Mouse (Mus musculus): ENCODE data around the gene Grasp. TPM values are rescaled to one million over a fixed set of nuclear protein-coding genes. Genes with fewer than 3 reads are reported as not detected.

Gene Grasp
- polyA plus RNA-seq, 1 experiment from 2014 or later = 5.6 TPM

GRCm38 (mm10) chr15:101246231-101247154, 22.5 kb downstream of the Grasp start:
- Histone ChIP-seq H3K27me3 (ENCODE audit: control insufficient read depth, insufficient read depth, low read length) (no peaks in the 10 kb centered on the region), H3K9ac (replicated peaks; ENCODE audit: low read length) (peak overlapping the region; percentile 53), H3K27ac (replicated peaks; ENCODE audit: low read depth, low read length) (peak overlapping the region; percentile 65), H3K4me1 (ENCODE audit: control insufficient read depth, insufficient read depth, low read length) (no peaks in the 10 kb centered on the region), H3K4me2 (ENCODE audit: low read depth, low read length) (peak overlapping the region; percentile 64), H3K36me3 (replicated peaks; ENCODE audit: control insufficient read depth, insufficient read depth, low read depth, low read length) (no peaks in the 10 kb centered on the region), H3K4me3 (ENCODE audit: low read depth, low read length) (peak overlapping the region; percentile 38), H3K9me3 (replicated peaks; ENCODE audit: control insufficient read depth, low read length) (no peaks in the 10 kb centered on the region)
- under 1% methylated on average over 56 of the region's 56 CpGs for WGBS
- ATAC-seq (replicated peaks; ENCODE audit: insufficient number of reproducible peaks, low FRiP score, low TSS enrichment, low read depth) = peak; percentile 97
- peak; percentile 99 for DNase-seq (ENCODE audit: low spot score)

DNA sequence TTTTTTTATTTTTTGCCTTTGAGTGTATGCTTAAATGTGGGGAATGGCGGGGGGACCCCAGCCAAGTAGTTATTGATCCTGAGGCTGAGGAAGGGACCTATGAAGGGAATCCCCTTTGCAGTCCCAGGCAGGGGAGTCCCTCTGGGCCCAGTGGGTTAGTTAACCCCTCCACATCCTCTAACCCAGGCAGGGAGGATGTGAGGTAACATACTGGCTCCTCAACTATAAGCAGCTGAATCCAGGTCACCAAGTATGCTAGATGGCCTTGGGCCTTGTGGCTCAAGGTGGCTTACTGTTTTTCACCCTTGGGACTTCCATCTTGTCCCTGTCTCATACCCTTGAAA, 23.1 kb downstream of the Grasp start:
- 48% methylated on average over 1 of the region's 1 CpGs for WGBS
- H3K27ac ChIP-seq (replicated peaks; ENCODE audit: low read depth, low read length) = peak overlapping the region; percentile 65; the same call in 1 of the 2 replicates
- ATAC-seq (replicated peaks; ENCODE audit: insufficient number of reproducible peaks, low FRiP score, low TSS enrichment, low read depth) = no peak

DNA sequence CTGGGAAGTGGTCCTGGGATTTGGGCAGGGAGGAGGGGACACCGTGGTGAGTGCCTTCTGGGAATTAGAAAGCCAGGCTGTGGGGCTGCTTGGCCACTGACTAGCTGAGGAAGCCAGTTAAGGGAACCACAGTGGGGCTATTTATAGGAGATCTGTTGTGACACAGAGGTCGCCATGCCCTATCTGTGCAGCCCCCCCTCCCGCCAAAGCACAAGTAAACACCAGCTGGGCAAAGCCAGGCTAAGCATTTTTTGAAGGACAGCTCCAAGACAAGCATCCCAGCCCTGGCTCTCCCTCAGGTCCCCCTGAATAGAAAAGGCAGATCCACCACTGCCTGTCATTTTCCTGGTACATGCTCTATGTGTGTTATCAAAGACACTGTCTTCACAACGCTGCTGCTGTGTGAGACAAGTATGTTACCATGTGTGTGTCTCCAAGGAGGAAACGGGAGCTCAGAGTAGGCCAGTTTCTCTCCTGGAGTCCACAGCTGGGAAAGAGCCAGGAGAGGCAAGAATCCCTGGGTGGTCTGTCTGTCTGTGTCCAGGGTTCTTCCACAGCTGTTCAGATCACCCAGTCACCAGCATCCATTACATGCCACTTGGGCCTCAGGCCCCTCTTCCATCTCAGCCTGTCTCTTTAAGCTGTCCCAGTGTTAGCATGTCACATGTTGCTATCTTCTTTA, 24.2 kb downstream of the Grasp start:
- no peak for ATAC-seq (replicated peaks; ENCODE audit: insufficient number of reproducible peaks, low FRiP score, low TSS enrichment, low read depth)
- Histone ChIP-seq H3K9ac (replicated peaks; ENCODE audit: low read length) (no peak overlapping the region), H3K9me3 (replicated peaks; ENCODE audit: control insufficient read depth, low read length) (no peaks in the 10 kb centered on the region), H3K27ac (replicated peaks; ENCODE audit: low read depth, low read length) (no peak overlapping the region), H3K27me3 (ENCODE audit: control insufficient read depth, insufficient read depth, low read length) (no peaks in the 10 kb centered on the region), H3K4me1 (ENCODE audit: control insufficient read depth, insufficient read depth, low read length) (no peaks in the 10 kb centered on the region), H3K4me2 (ENCODE audit: low read depth, low read length) (no peak overlapping the region), H3K4me3 (ENCODE audit: low read depth, low read length) (no peak overlapping the region), H3K36me3 (replicated peaks; ENCODE audit: control insufficient read depth, insufficient read depth, low read depth, low read length) (no peaks in the 10 kb centered on the region)
- DNase-seq (ENCODE audit: low spot score) = no peak
- WGBS = 24% methylated on average over 5 of the region's 5 CpGs

More for the DNA sequence above, 23.1 kb downstream of the Grasp start:
- H3K27me3 ChIP-seq (ENCODE audit: control insufficient read depth, insufficient read depth, low read length) = no peaks in the 10 kb centered on the region
- H3K36me3 ChIP-seq (replicated peaks; ENCODE audit: control insufficient read depth, insufficient read depth, low read depth, low read length) = no peaks in the 10 kb centered on the region
- no peak overlapping the region; the same call in 1 of the 2 replicates for H3K9ac ChIP-seq (replicated peaks; ENCODE audit: low read length)
- no peaks in the 10 kb centered on the region for H3K4me1 ChIP-seq (ENCODE audit: control insufficient read depth, insufficient read depth, low read length)
- no peak overlapping the region; the same call in 1 of the 2 replicates for H3K4me2 ChIP-seq (ENCODE audit: low read depth, low read length)
- no peak for DNase-seq (ENCODE audit: low spot score)
- no peaks in the 10 kb centered on the region for H3K9me3 ChIP-seq (replicated peaks; ENCODE audit: control insufficient read depth, low read length)
- H3K4me3 ChIP-seq (ENCODE audit: low read depth, low read length) = no peak overlapping the region; the same call in 1 of the 2 replicates

- Histone ChIP-seq H3K27me3 (ENCODE audit: control insufficient read depth, insufficient read depth, low read length) (no peaks in the 10 kb centered on the region), H3K4me2 (ENCODE audit: low read depth, low read length) (no peak overlapping the region), H3K4me1 (ENCODE audit: control insufficient read depth, insufficient read depth, low read length) (no peaks in the 10 kb centered on the region), H3K27ac (replicated peaks; ENCODE audit: low read depth, low read length) (no peak overlapping the region), H3K4me3 (ENCODE audit: low read depth, low read length) (no peak overlapping the region), H3K36me3 (replicated peaks; ENCODE audit: control insufficient read depth, insufficient read depth, low read depth, low read length) (no peaks in the 10 kb centered on the region), H3K9me3 (replicated peaks; ENCODE audit: control insufficient read depth, low read length) (no peaks in the 10 kb centered on the region), H3K9ac (replicated peaks; ENCODE audit: low read length) (no peak overlapping the region)
- WGBS = 79% methylated on average over 9 of the region's 9 CpGs
- DNase-seq (ENCODE audit: low spot score) (no peak), ATAC-seq (replicated peaks; ENCODE audit: insufficient number of reproducible peaks, low FRiP score, low TSS enrichment, low read depth) (no peak)
Observed at GRCm38 (mm10) chr15:101250220-101250800, 26.3 kb downstream of the Grasp start.

DNA sequence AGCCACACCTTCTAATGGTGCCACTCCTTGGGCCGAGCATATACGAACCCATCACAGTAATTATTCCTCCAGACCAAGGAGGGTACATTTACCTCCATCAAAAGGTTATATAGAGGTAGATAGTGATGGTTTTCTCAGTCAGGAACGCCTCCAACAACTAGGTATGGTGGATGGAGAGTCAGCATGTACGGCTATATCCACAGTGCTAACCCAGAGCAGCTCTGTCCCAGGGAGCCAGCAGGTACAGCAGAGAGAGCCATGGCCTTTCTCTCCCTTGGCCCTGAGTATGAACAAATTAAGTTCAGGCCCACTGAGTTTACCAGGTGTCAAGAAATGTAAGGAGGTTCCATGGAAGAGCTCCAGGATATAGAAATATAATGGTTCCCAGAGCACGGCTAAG, 27.9 kb downstream of the Grasp start:
- DNase-seq (ENCODE audit: low spot score) (no peak), ATAC-seq (replicated peaks; ENCODE audit: insufficient number of reproducible peaks, low FRiP score, low TSS enrichment, low read depth) (no peak)
- no peaks in the 10 kb centered on the region; the same call in 1 of the 2 replicates for H3K27me3 ChIP-seq (ENCODE audit: control insufficient read depth, insufficient read depth, low read length)
- H3K9ac ChIP-seq (replicated peaks; ENCODE audit: low read length) = no peak overlapping the region
- no peaks in the 10 kb centered on the region for H3K4me1 ChIP-seq (ENCODE audit: control insufficient read depth, insufficient read depth, low read length)
- no peak overlapping the region for H3K4me3 ChIP-seq (ENCODE audit: low read depth, low read length)
- WGBS = 93% methylated on average over 5 of the region's 5 CpGs
- no peak overlapping the region for H3K4me2 ChIP-seq (ENCODE audit: low read depth, low read length)
- H3K36me3 ChIP-seq (replicated peaks; ENCODE audit: control insufficient read depth, insufficient read depth, low read depth, low read length) = no peaks in the 10 kb centered on the region
- no peak overlapping the region for H3K27ac ChIP-seq (replicated peaks; ENCODE audit: low read depth, low read length)
- H3K9me3 ChIP-seq (replicated peaks; ENCODE audit: control insufficient read depth, low read length) = no peaks in the 10 kb centered on the region

DNA sequence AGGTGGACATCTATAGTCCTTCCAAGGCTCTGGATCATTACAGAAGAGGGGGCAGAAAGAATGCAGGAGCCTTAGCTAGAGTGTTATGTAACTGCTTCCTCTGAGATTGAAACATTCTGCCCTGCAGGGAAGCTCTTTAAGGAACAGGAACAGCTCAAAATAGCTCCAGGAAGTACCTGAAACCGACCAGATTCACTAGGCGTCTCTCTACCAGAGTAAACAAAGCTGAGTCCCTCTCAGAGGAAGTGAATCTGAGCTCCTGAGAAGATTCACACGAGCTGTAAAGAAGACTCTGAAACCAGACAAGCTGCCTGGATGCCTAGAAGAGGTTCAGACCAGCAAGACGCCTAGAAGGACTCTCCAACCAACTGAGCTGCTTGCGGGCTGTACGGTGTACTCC, 28.6 kb downstream of the Grasp start:
- H3K9ac ChIP-seq (replicated peaks; ENCODE audit: low read length) = no peak overlapping the region
- DNase-seq (ENCODE audit: low spot score) (no peak), ATAC-seq (replicated peaks; ENCODE audit: insufficient number of reproducible peaks, low FRiP score, low TSS enrichment, low read depth) (no peak)
- 83% methylated on average over 6 of the region's 6 CpGs for WGBS
- no peak overlapping the region for H3K4me3 ChIP-seq (ENCODE audit: low read depth, low read length)
- H3K4me1 ChIP-seq (ENCODE audit: control insufficient read depth, insufficient read depth, low read length) = no peaks in the 10 kb centered on the region
- no peaks in the 10 kb centered on the region for H3K36me3 ChIP-seq (replicated peaks; ENCODE audit: control insufficient read depth, insufficient read depth, low read depth, low read length)
- no peaks in the 10 kb centered on the region; the same call in 1 of the 2 replicates for H3K27me3 ChIP-seq (ENCODE audit: control insufficient read depth, insufficient read depth, low read length)
- no peak overlapping the region for H3K4me2 ChIP-seq (ENCODE audit: low read depth, low read length)
- no peaks in the 10 kb centered on the region for H3K9me3 ChIP-seq (replicated peaks; ENCODE audit: control insufficient read depth, low read length)
- no peak overlapping the region for H3K27ac ChIP-seq (replicated peaks; ENCODE audit: low read depth, low read length)

DNA sequence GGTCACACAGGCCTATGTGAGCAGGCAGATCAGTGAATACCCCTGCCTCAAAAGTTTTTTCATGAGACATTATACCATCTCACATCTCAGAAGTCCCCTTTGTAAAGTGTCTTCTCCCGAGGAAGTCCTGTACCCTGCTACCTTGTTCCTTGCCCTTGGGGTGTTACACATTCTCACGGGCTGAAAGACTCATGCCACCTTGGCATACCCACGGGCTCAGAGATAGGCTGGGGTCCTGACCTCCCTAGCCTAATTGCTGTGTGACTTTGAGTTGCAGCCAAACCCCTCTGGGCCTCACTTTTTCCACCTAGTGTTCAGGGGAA, 29.5 kb downstream of the Grasp start:
- no peak for DNase-seq (ENCODE audit: low spot score)
- H3K9me3 ChIP-seq (replicated peaks; ENCODE audit: control insufficient read depth, low read length) = no peaks in the 10 kb centered on the region
- peak overlapping the region; percentile 96 for H3K4me2 ChIP-seq (ENCODE audit: low read depth, low read length)
- H3K27ac ChIP-seq (replicated peaks; ENCODE audit: low read depth, low read length) = no peak overlapping the region
- peak overlapping the region; percentile 69 for H3K4me3 ChIP-seq (ENCODE audit: low read depth, low read length)
- H3K4me1 ChIP-seq (ENCODE audit: control insufficient read depth, insufficient read depth, low read length) = no peaks in the 10 kb centered on the region
- 22% methylated on average over 3 of the region's 3 CpGs for WGBS
- no peak for ATAC-seq (replicated peaks; ENCODE audit: insufficient number of reproducible peaks, low FRiP score, low TSS enrichment, low read depth)
- no peaks in the 10 kb centered on the region for H3K36me3 ChIP-seq (replicated peaks; ENCODE audit: control insufficient read depth, insufficient read depth, low read depth, low read length)
- H3K9ac ChIP-seq (replicated peaks; ENCODE audit: low read length) = peak overlapping the region; percentile 84
- no peaks in the 10 kb centered on the region; the same call in 1 of the 2 replicates for H3K27me3 ChIP-seq (ENCODE audit: control insufficient read depth, insufficient read depth, low read length)

Data from embryonic facial prominence, embryonic 11.5 days (tissue).